Comparison of ENCODE assay signal across 12 mouse cellular contexts in the genomic region with DNA sequence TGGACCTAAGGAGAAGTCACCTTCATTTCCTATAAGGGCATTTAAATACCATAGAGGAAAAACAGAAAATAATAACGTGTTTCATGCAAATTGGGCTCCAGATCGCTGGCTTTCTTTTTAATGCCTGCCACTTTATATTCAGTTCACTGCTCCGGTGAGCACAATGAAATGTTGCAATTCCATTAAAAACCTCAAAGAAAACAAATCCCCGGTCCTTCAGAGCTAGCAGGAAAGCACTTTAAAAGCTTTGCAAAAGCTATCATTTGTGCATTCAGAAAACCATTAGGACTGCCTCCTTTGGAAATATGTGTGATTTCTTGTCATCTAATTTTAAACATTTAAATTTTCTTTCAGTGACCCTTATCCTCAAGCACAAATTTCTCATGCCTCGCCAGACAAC. TPM values are rescaled to one million over a fixed set of nuclear protein-coding genes. Genes with fewer than 3 reads are reported as not detected.
DNase-seq lines count a peak whose midpoint lies in the region; ATAC-seq and TF ChIP-seq lines count a peak whose summit lies in the region.
"Had no signal": no experiment of that assay in that cellular context is flagged by ENCODE, and none has a peak within 500 bp of the region (broad histone marks: within the 10 kb centered on the region; RNA-seq: fewer than 3 reads in every experiment).

No protein-coding gene starts in this region.

- POLR2A ChIA-PET in Patski (lab: Charles Lee) = no interaction called here

- H3K36me3 ChIP-seq in kidney, embryonic 15.5 days = no peaks in the 10 kb centered on the region
- no peaks in the 10 kb centered on the region for H3K36me3 ChIP-seq in forebrain, embryonic 12.5 days (replicated peaks)
- no peaks in the 10 kb centered on the region for H3K36me3 ChIP-seq in midbrain, embryonic 15.5 days (replicated peaks)
- H3K36me3 ChIP-seq: limb, embryonic 10.5 days had no signal

- H3K4me1 ChIP-seq in kidney, embryonic 15.5 days = no peaks in the 10 kb centered on the region
- no peaks in the 10 kb centered on the region for H3K4me1 ChIP-seq in forebrain, embryonic 12.5 days
- no peaks in the 10 kb centered on the region for H3K4me1 ChIP-seq in midbrain, embryonic 15.5 days
- H3K4me1 ChIP-seq: limb, embryonic 10.5 days had no signal

- no peak for DNase-seq in kidney, postnatal 10 days
- peak; percentile 38 for DNase-seq in Patski (ENCODE audit: low read depth, low spot score)
- no peak for DNase-seq in spleen, adult 12 weeks (ENCODE audit: low spot score)
- DNase-seq in ovary, postnatal 36 days (ENCODE audit: low spot score) = no peak

- in situ Hi-C loops in Patski (cut with MboI; ENCODE audit: low pct_unique_long_range_greater_than_20kb) = no loop called here

- peaks cover 5% of the 10 kb centered on the region; the same call in 1 of the 2 replicates for H3K9me3 ChIP-seq in kidney, embryonic 15.5 days (replicated peaks)
- H3K9me3 ChIP-seq in forebrain, embryonic 12.5 days = peaks cover 6% of the 10 kb centered on the region; the same call in 1 of the 2 replicates
- no peaks in the 10 kb centered on the region for H3K9me3 ChIP-seq in midbrain, embryonic 15.5 days
- H3K9me3 ChIP-seq: limb, embryonic 10.5 days had no signal

- 47% methylated on average over 5 of the region's 5 CpGs for WGBS in kidney, embryonic 15.5 days
- 18% methylated on average over 5 of the region's 5 CpGs for WGBS in forebrain, embryonic 12.5 days
- 14% methylated on average over 5 of the region's 5 CpGs for WGBS in midbrain, embryonic 15.5 days

- H3K27ac ChIP-seq in kidney, embryonic 15.5 days = 0 out of 2 replicates have a peak overlapping the region, but pooled peaks have one; percentile 1
- H3K27ac ChIP-seq in forebrain, embryonic 12.5 days = peak overlapping the region; percentile 61; the same call in 1 of the 2 replicates
- H3K27ac ChIP-seq in midbrain, embryonic 15.5 days = peak overlapping the region; percentile 74
- H3K27ac ChIP-seq: left cerebral cortex, adult 2 months; limb, embryonic 10.5 days had no signal

- H3K9ac ChIP-seq in kidney, embryonic 15.5 days = no peak overlapping the region
- H3K9ac ChIP-seq in forebrain, embryonic 12.5 days = no peak overlapping the region
- H3K9ac ChIP-seq in midbrain, embryonic 15.5 days = no peak overlapping the region
- H3K9ac ChIP-seq: liver, postnatal 0 days had no signal

- no peak overlapping the region for H3K4me2 ChIP-seq in kidney, embryonic 15.5 days
- no peak overlapping the region for H3K4me2 ChIP-seq in forebrain, embryonic 12.5 days
- H3K4me2 ChIP-seq in midbrain, embryonic 15.5 days = no peak overlapping the region
- H3K4me2 ChIP-seq: heart, embryonic 11.5 days had no signal

- CTCF ChIA-PET in Patski (lab: Charles Lee) = interaction anchor here (0.6 to 1.6 kb wide), 7 partner anchors 12 to 223 kb away, joined by 3 to 5 read pairs (median 3); no protein-coding TSS in a partner anchor

- no peak for TF ChIP-seq CTCF in Patski (IDR thresholded peaks at IDR 0.05)

- no peak for ATAC-seq in kidney, embryonic 15.5 days (replicated peaks; ENCODE audit: low FRiP score)
- ATAC-seq in Patski = peak; percentile 87
- 0 out of 2 replicates have a peak, but pooled peaks have one; percentile 14 for ATAC-seq in forebrain, embryonic 12.5 days (ENCODE audit: low FRiP score)
- ATAC-seq in midbrain, embryonic 15.5 days (replicated peaks) = no peak
- ATAC-seq: inflammation-experienced regulatory T-cells, adult 6 months; liver, postnatal 0 days had no signal

- H3K4me3 ChIP-seq in kidney, embryonic 15.5 days (replicated peaks) = no peak overlapping the region
- no peak overlapping the region for H3K4me3 ChIP-seq in forebrain, embryonic 12.5 days (replicated peaks)
- no peak overlapping the region for H3K4me3 ChIP-seq in midbrain, embryonic 15.5 days
- H3K4me3 ChIP-seq: left cerebral cortex, adult 2 months; limb, embryonic 10.5 days had no signal

- H3K27me3 ChIP-seq in kidney, embryonic 15.5 days = no peaks in the 10 kb centered on the region
- H3K27me3 ChIP-seq in Patski = no peaks in the 10 kb centered on the region
- no peaks in the 10 kb centered on the region for H3K27me3 ChIP-seq in forebrain, embryonic 12.5 days
- H3K27me3 ChIP-seq in midbrain, embryonic 15.5 days (replicated peaks) = no peaks in the 10 kb centered on the region

RNA-seq across cellular contexts. Expression of a gene that starts 40.9 kb away (rescaled TPM):
- polyA plus RNA-seq in kidney, embryonic 15.5 days (2015; fragmentation: Nextera tagmentation; extraction: Ambion mirVana) = 73.5 and 74.3 TPM in 2 replicates
- 105 TPM for polyA plus RNA-seq in Patski (2021)
- polyA plus RNA-seq in forebrain, embryonic 12.5 days (2016; fragmentation: Nextera tagmentation; extraction: Ambion mirVana) = 86.8 and 92.2 TPM in 2 replicates
- polyA plus RNA-seq in midbrain, embryonic 15.5 days (2015; fragmentation: Nextera tagmentation; extraction: Ambion mirVana) = 89.3 and 93.8 TPM in 2 replicates

Comparison
In these comparisons a context has a peak if more than half of its experiments do, and no peak if none do; other contexts are left out.
1. ATAC-seq: peak in Patski (single experiment) and forebrain, embryonic 12.5 days (single experiment); none in kidney, embryonic 15.5 days (single experiment) and midbrain, embryonic 15.5 days (single experiment).
2. H3K27ac ChIP-seq: peak in every context shown above with its lines; median percentile 74 in midbrain, embryonic 15.5 days; 61 in forebrain, embryonic 12.5 days; 1 in kidney, embryonic 15.5 days.